Mouse (Mus musculus): ENCODE measurements around the gene Hrh2.

DNA sequence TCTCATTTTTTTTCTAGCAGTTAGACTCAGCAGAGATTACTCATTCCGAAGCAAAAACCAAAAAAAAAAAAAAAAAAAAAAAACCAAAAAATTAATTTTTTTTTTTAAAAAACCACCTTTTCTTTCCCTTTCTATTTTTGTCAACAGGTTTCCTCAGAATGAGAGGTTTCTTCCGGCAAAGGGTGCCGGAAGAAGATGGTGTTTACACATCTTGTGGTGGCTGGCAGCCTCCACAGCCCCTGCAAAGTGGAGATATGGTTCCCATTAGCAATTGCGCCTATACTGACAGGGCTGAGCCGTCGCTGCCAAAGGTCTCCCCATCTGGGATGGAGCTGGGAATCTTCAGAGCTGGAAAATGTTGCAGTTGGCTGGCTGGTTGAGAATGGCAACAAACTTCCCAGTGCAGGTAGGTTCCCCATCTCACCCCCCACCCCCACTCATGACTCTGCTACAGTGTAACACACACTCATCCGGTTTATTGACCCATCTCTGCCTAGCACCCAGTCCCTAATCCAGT, 3.7 kb upstream of the Hrh2 start:
- TF ChIP-seq CTCF (conservative IDR thresholded peaks at IDR 0.05; ENCODE audit: low read length), result no peak
- TF ChIP-seq POU5F1 (IDR thresholded peaks at IDR 0.05; ENCODE audit: borderline replicate concordance, low read length), result no peak
- no peak for TF ChIP-seq NANOG (IDR thresholded peaks at IDR 0.05; ENCODE audit: borderline replicate concordance, low read length)
